Comparison of ENCODE assay signal across 8 mouse cellular contexts in genomic region chr19:18632231-18633185, GRCm38 (mm10). TPM values are rescaled to one million over a fixed set of nuclear protein-coding genes. Genes with fewer than 3 reads are reported as not detected.
DNase-seq lines count a peak whose midpoint lies in the region; ATAC-seq and TF ChIP-seq lines count a peak whose summit lies in the region.

No protein-coding gene starts in this region.

- peaks cover 4 to 19% of the 10 kb centered on the region in 2 experiments for H3K4me1 ChIP-seq in MEL (ENCODE audit: control insufficient read depth in 1 of 2, insufficient read depth in 2 of 2, low read length in 2 of 2)
- H3K4me1 ChIP-seq in intestine, embryonic 14.5 days (replicated peaks; ENCODE audit: control insufficient read depth, insufficient read depth, low read length) = peaks cover 3% of the 10 kb centered on the region
- H3K4me1 ChIP-seq in midbrain, embryonic 10.5 days = peaks cover 17% of the 10 kb centered on the region

- no peak for TF ChIP-seq RAD21 in MEL (IDR thresholded peaks at IDR 0.05; ENCODE audit: low read depth, low read length)

- no peak for DNase-seq in gastrocnemius, adult 2 months
- no peak for DNase-seq in gastrocnemius, postnatal 4 days (ENCODE audit: low spot score in 2 of 2)
- no peak for DNase-seq in MEL (ENCODE audit: low read depth, low spot score)
- no peak for DNase-seq in intestine, embryonic 14.5 days (ENCODE audit: low spot score)
- no peak for DNase-seq in midbrain, embryonic 10.5 days (ENCODE audit: low spot score)
- no peak for DNase-seq in adrenal gland, postnatal 36 days
- DNase-seq in cerebellum, adult 11 months = no peak
- no peak for DNase-seq in gastrocnemius, postnatal 36 days

- H3K9ac ChIP-seq in MEL (ENCODE audit: control insufficient read depth, low read depth, low read length, poor library complexity, severe bottlenecking) = peak overlapping the region; percentile 65
- H3K9ac ChIP-seq in intestine, embryonic 14.5 days (ENCODE audit: low read length) = peak overlapping the region; percentile 29

- no peak for TF ChIP-seq CTCF in gastrocnemius, adult 2 months (IDR thresholded peaks at IDR 0.05)
- no peak for TF ChIP-seq CTCF in MEL (IDR thresholded peaks at IDR 0.05 in 2 of 3, conservative IDR thresholded peaks at IDR 0.05 in 1 of 3; ENCODE audit: control insufficient read depth in 1 of 3, insufficient read depth in 1 of 3, low read depth in 2 of 3, low read length in 3 of 3, poor library complexity in 1 of 3, severe bottlenecking in 1 of 3)

- H3K4me3 ChIP-seq in gastrocnemius, adult 2 months = peak overlapping the region; percentile 76
- H3K4me3 ChIP-seq in MEL (ENCODE audit: control insufficient read depth in 1 of 2, insufficient read depth in 1 of 2, low read depth in 2 of 2, low read length in 2 of 2) = peak overlapping the region; percentile 61 to 100
- H3K4me3 ChIP-seq in intestine, embryonic 14.5 days (ENCODE audit: low read depth, low read length) = peak overlapping the region; percentile 76
- H3K4me3 ChIP-seq in midbrain, embryonic 10.5 days = peak overlapping the region; percentile 79

- H3K79me2 ChIP-seq in MEL (ENCODE audit: control insufficient read depth, insufficient read depth, low read length, poor library complexity) = peaks cover 34% of the 10 kb centered on the region

- no peak for TF ChIP-seq EP300 in MEL (IDR thresholded peaks at IDR 0.05; ENCODE audit: low read depth in 1 of 2, low read length in 2 of 2)

- no peaks in the 10 kb centered on the region for H3K9me3 ChIP-seq in MEL (replicated peaks; ENCODE audit: insufficient read depth, low read length)
- no peaks in the 10 kb centered on the region for H3K9me3 ChIP-seq in intestine, embryonic 14.5 days (ENCODE audit: control insufficient read depth, low read length)
- H3K9me3 ChIP-seq in midbrain, embryonic 10.5 days (replicated peaks) = no peaks in the 10 kb centered on the region

- peak overlapping the region; percentile 96 for H3K27ac ChIP-seq in gastrocnemius, adult 2 months
- H3K27ac ChIP-seq in MEL (ENCODE audit: control insufficient read depth, low read depth, low read length) = peak overlapping the region; percentile 2; the same call in 1 of the 2 replicates
- H3K27ac ChIP-seq in intestine, embryonic 14.5 days (ENCODE audit: low read depth) = no peak overlapping the region
- peak overlapping the region; percentile 81; the same call in 1 of the 2 replicates for H3K27ac ChIP-seq in midbrain, embryonic 10.5 days (replicated peaks)

- no peak for ATAC-seq in intestine, embryonic 14.5 days (replicated peaks; ENCODE audit: low FRiP score, low TSS enrichment, low read depth)

- no peaks in the 10 kb centered on the region for H3K27me3 ChIP-seq in MEL (ENCODE audit: control insufficient read depth in 1 of 2, insufficient read depth in 2 of 2, low read length in 2 of 2)
- H3K27me3 ChIP-seq in intestine, embryonic 14.5 days (replicated peaks; ENCODE audit: control insufficient read depth, insufficient read depth, low read length) = no peaks in the 10 kb centered on the region
- H3K27me3 ChIP-seq in midbrain, embryonic 10.5 days (ENCODE audit: low read depth, poor library complexity, severe bottlenecking) = peaks cover 24% of the 10 kb centered on the region

- intact Hi-C loops in gastrocnemius, adult 2 months (cut with DNase I) = no loop called here
- intact Hi-C loops in gastrocnemius, postnatal 36 days (cut with DNase I) = no loop called here

- peak overlapping the region; percentile 72 for H3K4me2 ChIP-seq in intestine, embryonic 14.5 days (ENCODE audit: low read length)

- H3K36me3 ChIP-seq in MEL (ENCODE audit: control insufficient read depth in 1 of 2, insufficient read depth in 2 of 2, low read length in 2 of 2) = peaks cover 0 to 13% of the 10 kb centered on the region in 2 experiments; a peak in 2 of 4 replicates
- no peaks in the 10 kb centered on the region for H3K36me3 ChIP-seq in intestine, embryonic 14.5 days (ENCODE audit: control insufficient read depth, insufficient read depth, low read length)
- H3K36me3 ChIP-seq in midbrain, embryonic 10.5 days = no peaks in the 10 kb centered on the region

- 59% methylated on average over 13 of the region's 13 CpGs for WGBS in intestine, embryonic 14.5 days
- 68% methylated on average over 13 of the region's 13 CpGs for WGBS in midbrain, embryonic 10.5 days

- no peak for TF ChIP-seq POLR2A in MEL (IDR thresholded peaks at IDR 0.05; ENCODE audit: control insufficient read depth in 1 of 2, insufficient read depth in 1 of 2, low read depth in 1 of 2, low read length in 2 of 2, poor library complexity in 1 of 2)

TF ChIP-seq in MEL, 35 proteins besides CTCF, POLR2A, EP300 and RAD21:
- TF ChIP-seq MXI1 (IDR thresholded peaks at IDR 0.05; ENCODE audit: low read depth, low read length) (peak; percentile 86), TCF12 (IDR thresholded peaks at IDR 0.05; ENCODE audit: low read depth, low read length) (no peak), MYC (IDR thresholded peaks at IDR 0.05; ENCODE audit: low read depth, low read length) (peak; percentile 61; the same call in 1 of the 2 replicates), KAT2A (conservative IDR thresholded peaks at IDR 0.05; ENCODE audit: low read depth, low read length) (no peak), MAX (IDR thresholded peaks at IDR 0.05; ENCODE audit: low read length) (peak; percentile 53; the same call in 1 of the 2 replicates), BHLHE40 (IDR thresholded peaks at IDR 0.05; ENCODE audit: borderline replicate concordance, low read depth, low read length) (0 out of 2 replicates have a peak, but pooled peaks have one; percentile 35), NELFE (IDR thresholded peaks at IDR 0.05; ENCODE audit: low read depth, low read length) (no peak), GATA1 (IDR thresholded peaks at IDR 0.05; ENCODE audit: low read depth, low read length) (no peak), GABPA (IDR thresholded peaks at IDR 0.05; ENCODE audit: low read depth, low read length) (no peak)

RNA-seq across cellular contexts. Expression of gene Nmrk1, which starts 0.8 kb away (rescaled TPM):
- 1 to 10 TPM; 2.8 to 3.3 TPM for total RNA-seq in gastrocnemius, adult 2 months (2021)
- total RNA-seq in gastrocnemius, postnatal 4 days (2021) = 1 to 10 TPM; 5.6 to 5.9 TPM
- 22.5 and 25.1 TPM in 2 replicates for total RNA-seq in MEL (2012; rRNA removed)
- polyA plus RNA-seq in MEL (2012; ENCODE audit: insufficient read depth in 1 of 2, insufficient read length in 2 of 2, low read depth in 1 of 2, low replicate concordance in 2 of 2, missing spikeins in 1 of 2) = 10 to 100 TPM in 1 of 2 experiments, not detected in 1; 18.5 TPM
- polyA plus RNA-seq in intestine, embryonic 14.5 days (2014; fragmentation: Nextera tagmentation; extraction: Ambion mirVana) = 9.6 and 10.1 TPM in 2 replicates
- 6.6 and 7.2 TPM in 2 replicates for polyA plus RNA-seq in midbrain, embryonic 10.5 days (2016; fragmentation: Nextera tagmentation; extraction: Ambion mirVana)
- 10 to 100 TPM in 1 of 2 experiments, 1 to 10 TPM in 1; 9.0 to 17.7 TPM for total RNA-seq in adrenal gland, postnatal 36 days (2021)
- total RNA-seq in gastrocnemius, postnatal 36 days (2021) = 1 to 10 TPM; 2.2 to 3.0 TPM

RNA-seq across cellular contexts. Expression of gene Ostf1, which starts 0.9 kb away (rescaled TPM):
- total RNA-seq in gastrocnemius, adult 2 months (2021) = 10 to 100 TPM; 20.6 to 21.6 TPM
- 10 to 100 TPM; 39.9 to 42.2 TPM for total RNA-seq in gastrocnemius, postnatal 4 days (2021)
- 152 and 162 TPM in 2 replicates for total RNA-seq in MEL (2012; rRNA removed)
- polyA plus RNA-seq in MEL (2012; ENCODE audit: insufficient read depth in 1 of 2, insufficient read length in 2 of 2, low read depth in 1 of 2, low replicate concordance in 2 of 2, missing spikeins in 1 of 2) = 100 to 1,000 TPM in 1 of 2 experiments, not detected in 1; 117 TPM
- polyA plus RNA-seq in intestine, embryonic 14.5 days (2014; fragmentation: Nextera tagmentation; extraction: Ambion mirVana) = 68.9 and 70.6 TPM in 2 replicates
- 47.9 and 49.7 TPM in 2 replicates for polyA plus RNA-seq in midbrain, embryonic 10.5 days (2016; fragmentation: Nextera tagmentation; extraction: Ambion mirVana)
- total RNA-seq in adrenal gland, postnatal 36 days (2021) = 100 to 1,000 TPM; 127 to 163 TPM
- total RNA-seq in gastrocnemius, postnatal 36 days (2021) = 10 to 100 TPM; 22.0 to 25.0 TPM

RNA-seq across cellular contexts. Expression of gene Carnmt1, which starts 38.1 kb away (rescaled TPM):
- 100 to 1,000 TPM; 130 to 135 TPM for total RNA-seq in gastrocnemius, adult 2 months (2021)
- 10 to 100 TPM; 27.7 to 28.0 TPM for total RNA-seq in gastrocnemius, postnatal 4 days (2021)
- 15.4 and 16.4 TPM in 2 replicates for total RNA-seq in MEL (2012; rRNA removed)
- 10 to 100 TPM in 1 of 2 experiments, not detected in 1; 23.3 TPM for polyA plus RNA-seq in MEL (2012; ENCODE audit: insufficient read depth in 1 of 2, insufficient read length in 2 of 2, low read depth in 1 of 2, low replicate concordance in 2 of 2, missing spikeins in 1 of 2)
- 23.6 and 27.8 TPM in 2 replicates for polyA plus RNA-seq in intestine, embryonic 14.5 days (2014; fragmentation: Nextera tagmentation; extraction: Ambion mirVana)
- 24.0 and 26.8 TPM in 2 replicates for polyA plus RNA-seq in midbrain, embryonic 10.5 days (2016; fragmentation: Nextera tagmentation; extraction: Ambion mirVana)
- 10 to 100 TPM; 26.9 to 27.9 TPM for total RNA-seq in adrenal gland, postnatal 36 days (2021)
- total RNA-seq in gastrocnemius, postnatal 36 days (2021) = 100 to 1,000 TPM; 125 to 136 TPM
